Mouse (Mus musculus) liver, adult 2 months (tissue): ENCODE measurements at regions not wholly inside any gene's neighbourhood (a gene's known extent, or its start where the extent isn't known, plus 50 kb on each side); places are given as distances from the start of the nearest gene placed in this dataset.

ENCODE experiments used
- CTCF ChIP-seq: fragments of 200-500 bp; IDR thresholded peaks from 2 replicates; pipeline ENCODE4 v1.5.1; 2011; ENCODE audit warnings: low read depth, low read length, control low read depth
- POLR2A ChIP-seq: fragments of 200-500 bp; IDR thresholded peaks from 2 replicates; pipeline ENCODE4 v1.6.1; 2011; ENCODE audit warnings: low read length, control low read depth; ENCODE audit not compliant: insufficient read depth; ENCODE audit errors: extremely low read depth

GRCm38 (mm10) chr13:107932423-107933032 is 111.7 kb upstream of the Smim15 start:
- TF ChIP-seq CTCF (no peak), POLR2A (no peak)
